Mouse (Mus musculus): ENCODE measurements at regions not wholly inside any gene's neighbourhood (a gene's known extent, or its start where the extent isn't known, plus 50 kb on each side); places are given as distances from the start of the nearest gene placed in this dataset.

- Histone ChIP-seq H3K4me3 (replicated peaks; ENCODE audit: low read depth, low read length) (no peak overlapping the region), H3K9ac (replicated peaks; ENCODE audit: low read length) (no peak overlapping the region), H3K9me3 (ENCODE audit: control insufficient read depth, low read length) (no peaks in the 10 kb centered on the region), H3K27me3 (ENCODE audit: control insufficient read depth, insufficient read depth, low read length) (no peaks in the 10 kb centered on the region), H3K27ac (replicated peaks; ENCODE audit: low read depth, low read length) (no peak overlapping the region), H3K36me3 (ENCODE audit: control insufficient read depth, insufficient read depth, low read length) (no peaks in the 10 kb centered on the region), H3K4me1 (ENCODE audit: control insufficient read depth, insufficient read depth, low read length) (no peaks in the 10 kb centered on the region), H3K4me2 (ENCODE audit: low read length) (no peak overlapping the region)
- 90% methylated on average over 15 of the region's 15 CpGs for WGBS
- DNase-seq (no peak), ATAC-seq (ENCODE audit: low FRiP score, low TSS enrichment) (no peak)
These were observed 214.4 kb upstream of the Foxq1 start for GRCm38 (mm10) chr13:31341282-31342100.

GRCm38 (mm10) chr13:31346205-31346604 lies 209.7 kb upstream of the Foxq1 start:
- WGBS = 56% methylated on average over 1 of the region's 1 CpGs
- H3K4me1 ChIP-seq (ENCODE audit: control insufficient read depth, insufficient read depth, low read length) = no peaks in the 10 kb centered on the region
- H3K36me3 ChIP-seq (ENCODE audit: control insufficient read depth, insufficient read depth, low read length) = no peaks in the 10 kb centered on the region
- H3K27me3 ChIP-seq (ENCODE audit: control insufficient read depth, insufficient read depth, low read length) = no peaks in the 10 kb centered on the region
- no peak for ATAC-seq (ENCODE audit: low FRiP score, low TSS enrichment)
- H3K4me3 ChIP-seq (replicated peaks; ENCODE audit: low read depth, low read length) = no peak overlapping the region
- no peak overlapping the region for H3K27ac ChIP-seq (replicated peaks; ENCODE audit: low read depth, low read length)
- no peak for DNase-seq
- H3K9me3 ChIP-seq (ENCODE audit: control insufficient read depth, low read length) = no peaks in the 10 kb centered on the region
- H3K4me2 ChIP-seq (ENCODE audit: low read length) = no peak overlapping the region
- no peak overlapping the region for H3K9ac ChIP-seq (replicated peaks; ENCODE audit: low read length)

- no peaks in the 10 kb centered on the region for H3K27me3 ChIP-seq (ENCODE audit: control insufficient read depth, insufficient read depth, low read length)
- DNase-seq = no peak
- H3K4me3 ChIP-seq (replicated peaks; ENCODE audit: low read depth, low read length) = no peak overlapping the region
- no peak overlapping the region for H3K27ac ChIP-seq (replicated peaks; ENCODE audit: low read depth, low read length)
- H3K9ac ChIP-seq (replicated peaks; ENCODE audit: low read length) = no peak overlapping the region
- ATAC-seq (ENCODE audit: low FRiP score, low TSS enrichment) = no peak
- no peaks in the 10 kb centered on the region for H3K4me1 ChIP-seq (ENCODE audit: control insufficient read depth, insufficient read depth, low read length)
- no peak overlapping the region for H3K4me2 ChIP-seq (ENCODE audit: low read length)
- WGBS = 90% methylated on average over 2 of the region's 2 CpGs
- no peaks in the 10 kb centered on the region for H3K36me3 ChIP-seq (ENCODE audit: control insufficient read depth, insufficient read depth, low read length)
- no peaks in the 10 kb centered on the region for H3K9me3 ChIP-seq (ENCODE audit: control insufficient read depth, low read length)
These were observed 208.9 kb upstream of the Foxq1 start for GRCm38 (mm10) chr13:31347000-31347399.

- Histone ChIP-seq H3K27ac (replicated peaks; ENCODE audit: low read depth, low read length) (no peak overlapping the region), H3K36me3 (ENCODE audit: control insufficient read depth, insufficient read depth, low read length) (no peaks in the 10 kb centered on the region), H3K9ac (replicated peaks; ENCODE audit: low read length) (no peak overlapping the region), H3K4me2 (ENCODE audit: low read length) (no peak overlapping the region), H3K4me3 (replicated peaks; ENCODE audit: low read depth, low read length) (no peak overlapping the region), H3K9me3 (ENCODE audit: control insufficient read depth, low read length) (no peaks in the 10 kb centered on the region), H3K27me3 (ENCODE audit: control insufficient read depth, insufficient read depth, low read length) (no peaks in the 10 kb centered on the region), H3K4me1 (ENCODE audit: control insufficient read depth, insufficient read depth, low read length) (no peaks in the 10 kb centered on the region)
- ATAC-seq (ENCODE audit: low FRiP score, low TSS enrichment) (no peak), DNase-seq (no peak)
- 68% methylated on average over 2 of the region's 2 CpGs for WGBS
These were observed 206.3 kb upstream of the Foxq1 start for GRCm38 (mm10) chr13:31349671-31350070.

- no peaks in the 10 kb centered on the region for H3K36me3 ChIP-seq (ENCODE audit: control insufficient read depth, insufficient read depth, low read length)
- DNase-seq (no peak), ATAC-seq (ENCODE audit: low FRiP score, low TSS enrichment) (no peak)
- no peaks in the 10 kb centered on the region for H3K9me3 ChIP-seq (ENCODE audit: control insufficient read depth, low read length)
- H3K27ac ChIP-seq (replicated peaks; ENCODE audit: low read depth, low read length) = no peak overlapping the region
- H3K4me1 ChIP-seq (ENCODE audit: control insufficient read depth, insufficient read depth, low read length) = no peaks in the 10 kb centered on the region
- H3K4me3 ChIP-seq (replicated peaks; ENCODE audit: low read depth, low read length) = no peak overlapping the region
- no peak overlapping the region for H3K9ac ChIP-seq (replicated peaks; ENCODE audit: low read length)
- H3K27me3 ChIP-seq (ENCODE audit: control insufficient read depth, insufficient read depth, low read length) = no peaks in the 10 kb centered on the region
- H3K4me2 ChIP-seq (ENCODE audit: low read length) = no peak overlapping the region
These were observed 204.5 kb upstream of the Foxq1 start for GRCm38 (mm10) chr13:31351481-31351880.

GRCm38 (mm10) chr13:31352825-31353224 lies 203.1 kb upstream of the Foxq1 start:
- Histone ChIP-seq H3K27me3 (ENCODE audit: control insufficient read depth, insufficient read depth, low read length) (no peaks in the 10 kb centered on the region), H3K36me3 (ENCODE audit: control insufficient read depth, insufficient read depth, low read length) (no peaks in the 10 kb centered on the region), H3K27ac (replicated peaks; ENCODE audit: low read depth, low read length) (no peak overlapping the region), H3K4me3 (replicated peaks; ENCODE audit: low read depth, low read length) (no peak overlapping the region), H3K4me1 (ENCODE audit: control insufficient read depth, insufficient read depth, low read length) (no peaks in the 10 kb centered on the region), H3K9ac (replicated peaks; ENCODE audit: low read length) (no peak overlapping the region), H3K4me2 (ENCODE audit: low read length) (no peak overlapping the region), H3K9me3 (ENCODE audit: control insufficient read depth, low read length) (no peaks in the 10 kb centered on the region)
- ATAC-seq (ENCODE audit: low FRiP score, low TSS enrichment) = no peak
- no peak for DNase-seq
- WGBS = 81% methylated on average over 5 of the region's 5 CpGs

GRCm38 (mm10) chr13:31359353-31359752 lies 196.6 kb upstream of the Foxq1 start:
- Histone ChIP-seq H3K9me3 (ENCODE audit: control insufficient read depth, low read length) (no peaks in the 10 kb centered on the region), H3K4me3 (replicated peaks; ENCODE audit: low read depth, low read length) (no peak overlapping the region), H3K27me3 (ENCODE audit: control insufficient read depth, insufficient read depth, low read length) (no peaks in the 10 kb centered on the region), H3K9ac (replicated peaks; ENCODE audit: low read length) (no peak overlapping the region), H3K36me3 (ENCODE audit: control insufficient read depth, insufficient read depth, low read length) (no peaks in the 10 kb centered on the region), H3K4me2 (ENCODE audit: low read length) (no peak overlapping the region), H3K4me1 (ENCODE audit: control insufficient read depth, insufficient read depth, low read length) (no peaks in the 10 kb centered on the region), H3K27ac (replicated peaks; ENCODE audit: low read depth, low read length) (no peak overlapping the region)
- ATAC-seq (ENCODE audit: low FRiP score, low TSS enrichment) (no peak), DNase-seq (no peak)
- 91% methylated on average over 4 of the region's 4 CpGs for WGBS

- Histone ChIP-seq H3K27ac (replicated peaks; ENCODE audit: low read depth, low read length) (no peak overlapping the region), H3K9ac (replicated peaks; ENCODE audit: low read length) (no peak overlapping the region), H3K4me3 (replicated peaks; ENCODE audit: low read depth, low read length) (no peak overlapping the region), H3K36me3 (ENCODE audit: control insufficient read depth, insufficient read depth, low read length) (no peaks in the 10 kb centered on the region), H3K4me1 (ENCODE audit: control insufficient read depth, insufficient read depth, low read length) (no peaks in the 10 kb centered on the region), H3K9me3 (ENCODE audit: control insufficient read depth, low read length) (no peaks in the 10 kb centered on the region), H3K4me2 (ENCODE audit: low read length) (no peak overlapping the region), H3K27me3 (ENCODE audit: control insufficient read depth, insufficient read depth, low read length) (no peaks in the 10 kb centered on the region)
- no peak for ATAC-seq (ENCODE audit: low FRiP score, low TSS enrichment)
- DNase-seq = peak; percentile 12
- WGBS = 26% methylated on average over 3 of the region's 3 CpGs
These were observed 193.5 kb upstream of the Foxq1 start for GRCm38 (mm10) chr13:31362386-31362785.

- no peak overlapping the region for H3K4me3 ChIP-seq (replicated peaks; ENCODE audit: low read depth, low read length)
- H3K9me3 ChIP-seq (ENCODE audit: control insufficient read depth, low read length) = no peaks in the 10 kb centered on the region
- no peak overlapping the region for H3K27ac ChIP-seq (replicated peaks; ENCODE audit: low read depth, low read length)
- H3K36me3 ChIP-seq (ENCODE audit: control insufficient read depth, insufficient read depth, low read length) = no peaks in the 10 kb centered on the region
- WGBS = 57% methylated on average over 4 of the region's 4 CpGs
- H3K4me2 ChIP-seq (ENCODE audit: low read length) = no peak overlapping the region
- ATAC-seq (ENCODE audit: low FRiP score, low TSS enrichment) (no peak), DNase-seq (no peak)
- no peak overlapping the region for H3K9ac ChIP-seq (replicated peaks; ENCODE audit: low read length)
- H3K4me1 ChIP-seq (ENCODE audit: control insufficient read depth, insufficient read depth, low read length) = no peaks in the 10 kb centered on the region
- no peaks in the 10 kb centered on the region for H3K27me3 ChIP-seq (ENCODE audit: control insufficient read depth, insufficient read depth, low read length)
These were observed 191.6 kb upstream of the Foxq1 start for GRCm38 (mm10) chr13:31364369-31364768.

All from midbrain, embryonic 14.5 days (tissue).